28 mouse cellular contexts compared by ENCODE assay signal in the genomic region with DNA sequence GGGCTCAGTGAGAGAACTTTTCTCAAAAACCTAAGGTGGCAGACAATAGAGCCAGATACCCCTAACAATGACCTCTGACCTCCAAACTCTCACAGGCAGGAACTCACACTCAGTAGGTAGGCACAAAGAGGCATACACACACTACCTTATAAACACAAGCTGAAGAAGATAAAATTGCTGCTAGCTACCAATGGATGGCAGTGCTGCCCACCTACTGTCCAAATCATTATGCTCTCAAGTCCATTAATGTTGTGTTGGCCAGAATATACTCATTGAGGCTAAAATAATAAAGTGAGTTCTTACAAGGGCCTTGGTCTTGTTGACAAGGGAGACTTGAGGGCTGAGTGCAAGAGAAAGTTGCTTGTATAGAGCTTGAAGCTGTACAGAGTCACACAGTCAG. TPM values are rescaled to one million over a fixed set of nuclear protein-coding genes. Genes with fewer than 3 reads are reported as not detected.
DNase-seq lines count a peak whose midpoint lies in the region; ATAC-seq and TF ChIP-seq lines count a peak whose summit lies in the region.
"Had no signal": no experiment of that assay in that cellular context is flagged by ENCODE, and none has a peak within 500 bp of the region (broad histone marks: within the 10 kb centered on the region; RNA-seq: fewer than 3 reads in every experiment).

No protein-coding gene starts in this region.

- H3K36me3 ChIP-seq in heart, postnatal 0 days (replicated peaks; ENCODE audit: control insufficient read depth, insufficient read depth, low read length), result no peaks in the 10 kb centered on the region
- H3K36me3 ChIP-seq: embryonic facial prominence, embryonic 15.5 days; forebrain, embryonic 15.5 days; heart, embryonic 15.5 days; hindbrain, embryonic 10.5 days; limb, embryonic 15.5 days; liver, embryonic 15.5 days; midbrain, embryonic 12.5 days; neural tube, embryonic 12.5 days had no signal

- no peak for DNase-seq in heart, postnatal 0 days (ENCODE audit: low spot score)
- DNase-seq in heart, postnatal 4 days, result no peak
- no peak for DNase-seq in left cerebral cortex, adult 2 months (ENCODE audit: extremely low spot score in 1 of 2, low spot score in 2 of 2)
- DNase-seq in left cerebral cortex, postnatal 25 days (ENCODE audit: low spot score in 2 of 2), result no peak
- peak; percentile 1 for DNase-seq in 416B (ENCODE audit: low read depth)
- DNase-seq in MN1 (ENCODE audit: low spot score), result peak; percentile 5
- DNase-seq in adrenal gland, adult 18-20 months (ENCODE audit: low spot score in 2 of 2), result no peak
- DNase-seq: adrenal gland, postnatal 25 days; cerebellum, adult 8-10 months; gastrocnemius, postnatal 14 days; kidney, adult 8-10 months; kidney, postnatal 25 days; left cerebral cortex, postnatal 4 days; right cerebral cortex, postnatal 14 days; thymus, postnatal 14 days had no signal

- ATAC-seq in heart, postnatal 0 days (ENCODE audit: insufficient read depth, low read depth), result no peak
- ATAC-seq: forebrain, embryonic 15.5 days had no signal

- no peaks in the 10 kb centered on the region for H3K27me3 ChIP-seq in heart, postnatal 0 days (ENCODE audit: control insufficient read depth, insufficient read depth, low read length)
- H3K27me3 ChIP-seq: embryonic facial prominence, embryonic 15.5 days; forebrain, embryonic 15.5 days; heart, embryonic 15.5 days; limb, embryonic 15.5 days; liver, embryonic 15.5 days; midbrain, embryonic 12.5 days; neural tube, embryonic 12.5 days had no signal

- H3K9me3 ChIP-seq in heart, postnatal 0 days (replicated peaks; ENCODE audit: control insufficient read depth, low read length), result no peaks in the 10 kb centered on the region
- H3K9me3 ChIP-seq: embryonic facial prominence, embryonic 15.5 days; forebrain, embryonic 15.5 days; heart, embryonic 15.5 days; hindbrain, embryonic 10.5 days; limb, embryonic 15.5 days; liver, embryonic 15.5 days; midbrain, embryonic 12.5 days; neural tube, embryonic 12.5 days had no signal

- H3K27ac ChIP-seq in heart, postnatal 0 days (ENCODE audit: low read depth), result no peak overlapping the region
- no peak overlapping the region for H3K27ac ChIP-seq in left cerebral cortex, adult 2 months
- H3K27ac ChIP-seq: embryonic facial prominence, embryonic 15.5 days; forebrain, embryonic 15.5 days; heart, embryonic 15.5 days; hindbrain, embryonic 10.5 days; limb, embryonic 15.5 days; liver, embryonic 15.5 days; midbrain, embryonic 12.5 days; neural tube, embryonic 12.5 days had no signal

- H3K4me1 ChIP-seq in heart, postnatal 0 days (ENCODE audit: control insufficient read depth, insufficient read depth), result no peaks in the 10 kb centered on the region
- H3K4me1 ChIP-seq: embryonic facial prominence, embryonic 15.5 days; forebrain, embryonic 15.5 days; heart, embryonic 15.5 days; hindbrain, embryonic 10.5 days; limb, embryonic 15.5 days; liver, embryonic 15.5 days; midbrain, embryonic 12.5 days; neural tube, embryonic 12.5 days had no signal

- no peak overlapping the region for H3K4me2 ChIP-seq in heart, postnatal 0 days (ENCODE audit: low read depth, low read length)
- H3K4me2 ChIP-seq: embryonic facial prominence, embryonic 15.5 days; forebrain, embryonic 15.5 days; heart, embryonic 15.5 days; limb, embryonic 15.5 days; liver, embryonic 15.5 days; midbrain, embryonic 12.5 days; neural tube, embryonic 12.5 days had no signal

- H3K4me3 ChIP-seq in heart, postnatal 0 days (ENCODE audit: low read depth, low read length), result no peak overlapping the region
- H3K4me3 ChIP-seq in left cerebral cortex, adult 2 months, result no peak overlapping the region
- H3K4me3 ChIP-seq: embryonic facial prominence, embryonic 15.5 days; forebrain, embryonic 15.5 days; heart, embryonic 15.5 days; hindbrain, embryonic 10.5 days; limb, embryonic 15.5 days; liver, embryonic 15.5 days; midbrain, embryonic 12.5 days; neural tube, embryonic 12.5 days had no signal

- H3K9ac ChIP-seq in heart, postnatal 0 days (replicated peaks; ENCODE audit: low read depth, low read length), result no peak overlapping the region
- H3K9ac ChIP-seq: embryonic facial prominence, embryonic 15.5 days; forebrain, embryonic 15.5 days; heart, embryonic 15.5 days; limb, embryonic 15.5 days; liver, embryonic 15.5 days; midbrain, embryonic 12.5 days; neural tube, embryonic 12.5 days had no signal

- TF ChIP-seq CTCF in heart, postnatal 0 days (IDR thresholded peaks at IDR 0.05; ENCODE audit: low read depth), result peak; percentile 33
- TF ChIP-seq CTCF in left cerebral cortex, adult 2 months (IDR thresholded peaks at IDR 0.05), result peak; percentile 29

- TF ChIP-seq EP300 in heart, postnatal 0 days (IDR thresholded peaks at IDR 0.05; ENCODE audit: low read depth), result no peak

- intact Hi-C loops in left cerebral cortex, adult 2 months (cut with DNase I), result no loop called here
- intact Hi-C loops in left cerebral cortex, postnatal 25 days (cut with DNase I), result no loop called here

RNA-seq across cellular contexts. Expression of gene 1700025B11Rik, which starts 1.5 kb away (rescaled TPM):
- not detected in 2 replicates for total RNA-seq in heart, postnatal 0 days (2014; rRNA removed; ENCODE audit: low replicate concordance)
- not detected in 2 replicates for polyA plus RNA-seq in heart, postnatal 0 days (2015; fragmentation: Nextera tagmentation; extraction: Ambion mirVana)
- not detected for total RNA-seq in heart, postnatal 4 days (2021)
- not detected for total RNA-seq in left cerebral cortex, adult 2 months (2021)
- not detected for total RNA-seq in left cerebral cortex, postnatal 25 days (2021)
- not detected for total RNA-seq in adrenal gland, adult 18-20 months (2021)
- total RNA-seq: adrenal gland, postnatal 25 days; gastrocnemius, postnatal 14 days; heart, adult 8-10 months; left cerebral cortex, adult 18-20 months; left cerebral cortex, postnatal 4 days; megakaryocyte, adult 5-6 weeks had no signal
- polyA plus RNA-seq: brain, embryonic 14.5 days; C2C12; embryonic facial prominence, embryonic 15.5 days; forebrain, embryonic 15.5 days; heart, embryonic 15.5 days; hindbrain, embryonic 10.5 days; limb, embryonic 15.5 days; liver, embryonic 15.5 days; midbrain, embryonic 12.5 days; neural tube, embryonic 12.5 days had no signal

RNA-seq across cellular contexts. Expression of gene Apol7c, which starts 30.1 kb away (rescaled TPM):
- total RNA-seq in heart, postnatal 0 days (2014; rRNA removed; ENCODE audit: low replicate concordance), result 0.12 TPM in 1 of 2 replicates, not detected in the other
- polyA plus RNA-seq in heart, postnatal 0 days (2015; fragmentation: Nextera tagmentation; extraction: Ambion mirVana), result not detected in 2 replicates
- total RNA-seq in heart, postnatal 4 days (2021), result not detected
- not detected for total RNA-seq in left cerebral cortex, adult 2 months (2021)
- total RNA-seq in left cerebral cortex, postnatal 25 days (2021), result not detected
- not detected for total RNA-seq in adrenal gland, adult 18-20 months (2021)
- total RNA-seq: adrenal gland, postnatal 25 days; heart, adult 8-10 months; left cerebral cortex, adult 18-20 months; left cerebral cortex, postnatal 4 days had no signal
- polyA plus RNA-seq: brain, embryonic 14.5 days; C2C12; embryonic facial prominence, embryonic 15.5 days; forebrain, embryonic 15.5 days; heart, embryonic 15.5 days; hindbrain, embryonic 10.5 days; limb, embryonic 15.5 days; liver, embryonic 15.5 days; midbrain, embryonic 12.5 days; neural tube, embryonic 12.5 days had no signal

RNA-seq across cellular contexts. Expression of gene Apol10b, which starts 32.7 kb away (rescaled TPM):
- not detected in 2 replicates for total RNA-seq in heart, postnatal 0 days (2014; rRNA removed; ENCODE audit: low replicate concordance)
- 0.11 TPM in 1 of 2 replicates, not detected in the other for polyA plus RNA-seq in heart, postnatal 0 days (2015; fragmentation: Nextera tagmentation; extraction: Ambion mirVana)
- total RNA-seq in heart, postnatal 4 days (2021), result not detected
- under 1 TPM in 1 of 2 experiments, not detected in 1; 0.18 TPM for total RNA-seq in left cerebral cortex, adult 2 months (2021)
- total RNA-seq in left cerebral cortex, postnatal 25 days (2021), result not detected
- total RNA-seq in adrenal gland, adult 18-20 months (2021), result under 1 TPM; 0.20 to 0.96 TPM
- total RNA-seq: left cerebral cortex, postnatal 4 days; megakaryocyte, adult 5-6 weeks had no signal
- polyA plus RNA-seq: forebrain, embryonic 15.5 days; hindbrain, embryonic 10.5 days; liver, embryonic 15.5 days; midbrain, embryonic 12.5 days; neural tube, embryonic 12.5 days had no signal

RNA-seq across cellular contexts. Expression of gene Gm36245, which starts 35.8 kb away (rescaled TPM):
- not detected in 2 replicates for total RNA-seq in heart, postnatal 0 days (2014; rRNA removed; ENCODE audit: low replicate concordance)
- polyA plus RNA-seq in heart, postnatal 0 days (2015; fragmentation: Nextera tagmentation; extraction: Ambion mirVana), result not detected in 2 replicates
- not detected for total RNA-seq in heart, postnatal 4 days (2021)
- not detected for total RNA-seq in left cerebral cortex, adult 2 months (2021)
- total RNA-seq in left cerebral cortex, postnatal 25 days (2021), result not detected
- total RNA-seq in adrenal gland, adult 18-20 months (2021), result not detected
- total RNA-seq: adrenal gland, postnatal 25 days; gastrocnemius, postnatal 14 days; heart, adult 8-10 months; left cerebral cortex, adult 18-20 months; left cerebral cortex, postnatal 4 days; megakaryocyte, adult 5-6 weeks had no signal
- polyA plus RNA-seq: brain, embryonic 14.5 days; C2C12; embryonic facial prominence, embryonic 15.5 days; forebrain, embryonic 15.5 days; heart, embryonic 15.5 days; hindbrain, embryonic 10.5 days; limb, embryonic 15.5 days; liver, embryonic 15.5 days; midbrain, embryonic 12.5 days; neural tube, embryonic 12.5 days had no signal

RNA-seq across cellular contexts. Expression of gene Apol11a, which starts 55.1 kb away (rescaled TPM):
- not detected in 2 replicates for total RNA-seq in heart, postnatal 0 days (2014; rRNA removed; ENCODE audit: low replicate concordance)
- polyA plus RNA-seq in heart, postnatal 0 days (2015; fragmentation: Nextera tagmentation; extraction: Ambion mirVana), result not detected in 2 replicates
- not detected for total RNA-seq in heart, postnatal 4 days (2021)
- not detected for total RNA-seq in left cerebral cortex, adult 2 months (2021)
- not detected for total RNA-seq in left cerebral cortex, postnatal 25 days (2021)
- total RNA-seq in adrenal gland, adult 18-20 months (2021), result under 1 TPM; 0.16 to 0.17 TPM
- total RNA-seq: adrenal gland, postnatal 25 days; gastrocnemius, postnatal 14 days; left cerebral cortex, adult 18-20 months; left cerebral cortex, postnatal 4 days had no signal
- polyA plus RNA-seq: brain, embryonic 14.5 days; embryonic facial prominence, embryonic 15.5 days; forebrain, embryonic 15.5 days; heart, embryonic 15.5 days; hindbrain, embryonic 10.5 days; limb, embryonic 15.5 days; midbrain, embryonic 12.5 days; neural tube, embryonic 12.5 days had no signal

Comparison
In these comparisons a context has a peak if more than half of its experiments do, and no peak if none do; other contexts are left out.
1. DNase-seq: peak in 416B (single experiment) and MN1 (single experiment); none in heart, postnatal 0 days (single experiment), heart, postnatal 4 days (single experiment), left cerebral cortex, adult 2 months (0 of 2), left cerebral cortex, postnatal 25 days (0 of 2) and adrenal gland, adult 18-20 months (0 of 2).